Mouse (Mus musculus) embryonic facial prominence, embryonic 14.5 days (tissue): Measurements from ENCODE around the gene Cntrob. TPM values are rescaled to one million over a fixed set of nuclear protein-coding genes. Genes with fewer than 3 reads are reported as not detected.

Experiments used
- ATAC-seq: fragments of 200-750 bp; cut with Nextera tagmentation; 2 replicates; pipeline ENCODE4 v1.8.0; 2017; ENCODE audit warnings: low read depth, moderate number of reproducible peaks, moderate TSS enrichment
- DNase-seq: peaks from one replicate; pipeline ENCODE4 v3.0.0-alpha.2; 2015; ENCODE audit warnings: low spot score
- H3K27ac ChIP-seq: fragments of 300-500 bp; sonication (generic); replicated peaks from 2 replicates; pipeline ENCODE4 v1.5.1; 2014; ENCODE audit warnings: low read depth, mild to moderate bottlenecking, low read length, moderate library complexity
- H3K27me3 ChIP-seq: fragments of 300-500 bp; sonication (generic); replicated peaks from 2 replicates; pipeline ENCODE4 v1.6.1; 2014; ENCODE audit warnings: low read length; ENCODE audit not compliant: control insufficient read depth, insufficient read depth
- H3K36me3 ChIP-seq: fragments of 300-500 bp; sonication (generic); 2 replicates; pipeline ENCODE4 v1.6.1; 2014; ENCODE audit warnings: low read length, mixed read lengths; ENCODE audit not compliant: control insufficient read depth, insufficient read depth
- H3K4me1 ChIP-seq: fragments of 300-500 bp; sonication (generic); 2 replicates; pipeline ENCODE4 v1.6.1; 2014; ENCODE audit warnings: antibody characterized with exemption, low read length; ENCODE audit not compliant: control insufficient read depth, insufficient read depth
- H3K4me2 ChIP-seq: fragments of 300-500 bp; sonication (generic); 2 replicates; pipeline ENCODE4 v1.6.1; 2014; ENCODE audit warnings: low read depth, mild to moderate bottlenecking, low read length, moderate library complexity, mixed read lengths
- H3K4me3 ChIP-seq: fragments of 300-500 bp; sonication (generic); 2 replicates; pipeline ENCODE4 v1.5.1; 2014; ENCODE audit warnings: low read depth, mild to moderate bottlenecking, low read length
- H3K9ac ChIP-seq: fragments of 300-500 bp; sonication (generic); 2 replicates; pipeline ENCODE4 v1.6.1; 2014; ENCODE audit warnings: low read depth, mild to moderate bottlenecking, low read length, moderate library complexity, mixed read lengths
- H3K9me3 ChIP-seq: fragments of 300-500 bp; sonication (generic); 2 replicates; pipeline ENCODE4 v1.6.1; 2016; ENCODE audit warnings: low read length; ENCODE audit not compliant: control insufficient read depth
- WGBS: fragments of 180-500 bp; shearing (Covaris S2); extraction: QIAGEN DNeasy Blood & Tissue Kit; methylation state at CpG from one replicate; pipeline ENCODE4 v1.1.7; 2014; 5-methylcytosine and 5-hydroxymethylcytosine counted together
- polyA plus RNA-seq: library from polyadenylated mRNA; unstranded; fragments of >200 nt; fragmentation: Nextera tagmentation; extraction: Ambion mirVana; gene quantifications from 2 replicates; pipeline ENCODE4 v1.2.1, GENCODE M21; 2014

Cntrob gene
- polyA plus RNA-seq, 1 experiment from 2014 or later: 12.4 TPM

GRCm38 (mm10) chr11:69257072-69257471 lies 66.5 kb downstream of the Cntrob start:
- no peaks in the 10 kb centered on the region for H3K27me3 ChIP-seq
- H3K9ac ChIP-seq: peak overlapping the region; percentile 30; the same call in 1 of the 2 replicates
- peaks cover 12% of the 10 kb centered on the region; the same call in 1 of the 2 replicates for H3K4me1 ChIP-seq
- 83% methylated on average over 2 of the region's 2 CpGs for WGBS
- H3K27ac ChIP-seq: peak overlapping the region; percentile 75
- no peak for ATAC-seq
- no peaks in the 10 kb centered on the region for H3K9me3 ChIP-seq
- no peak overlapping the region for H3K4me3 ChIP-seq
- no peaks in the 10 kb centered on the region for H3K36me3 ChIP-seq
- H3K4me2 ChIP-seq: no peak overlapping the region
- no peak for DNase-seq

DNA sequence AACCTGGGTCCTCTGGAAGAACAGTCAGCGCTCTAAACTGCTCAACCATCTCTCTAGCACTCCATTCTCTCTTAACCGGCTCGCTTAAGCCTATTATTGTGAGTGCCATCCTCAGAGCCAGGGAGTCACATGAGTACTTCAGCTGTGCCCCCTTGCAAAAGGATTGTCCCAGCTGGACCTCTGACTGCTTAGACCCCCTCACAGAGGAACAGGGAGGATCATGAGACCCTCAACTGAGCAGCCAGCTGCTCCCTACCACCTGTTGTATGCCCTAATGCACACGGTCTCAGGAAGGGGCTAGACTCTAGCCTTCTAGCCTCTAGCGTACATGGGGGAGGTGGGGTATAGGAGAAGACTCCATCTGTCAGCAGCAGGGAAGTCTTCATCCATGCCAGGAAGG lies 68.8 kb downstream of the Cntrob start:
- Histone ChIP-seq H3K4me3 (no peak overlapping the region), H3K9ac (no peak overlapping the region), H3K36me3 (no peaks in the 10 kb centered on the region), H3K4me2 (no peak overlapping the region), H3K4me1 (peaks cover 15% of the 10 kb centered on the region; the same call in 1 of the 2 replicates), H3K9me3 (no peaks in the 10 kb centered on the region), H3K27ac (no peak overlapping the region), H3K27me3 (no peaks in the 10 kb centered on the region)
- DNase-seq (peak; percentile 54), ATAC-seq (peak; percentile 42; the same call in 1 of the 2 replicates)
- WGBS: 70% methylated on average over 5 of the region's 5 CpGs

- 32% methylated on average over 9 of the region's 9 CpGs for whole genome bisulfite sequencing
- Histone ChIP-seq H3K27ac (peak overlapping the region; percentile 67), H3K9me3 (no peaks in the 10 kb centered on the region), H3K4me3 (no peak overlapping the region), H3K36me3 (no peaks in the 10 kb centered on the region), H3K4me1 (peaks cover 15% of the 10 kb centered on the region; the same call in 1 of the 2 replicates), H3K9ac (no peak overlapping the region), H3K4me2 (no peak overlapping the region), H3K27me3 (no peaks in the 10 kb centered on the region)
- ATAC-seq (no peak), DNase-seq (peak; percentile 41)
Observed at GRCm38 (mm10) chr11:69253131-69253530, 70.4 kb downstream of the Cntrob start.

GRCm38 (mm10) chr11:69251953-69252352 lies 71.6 kb downstream of the Cntrob start:
- Histone ChIP-seq H3K9me3 (no peaks in the 10 kb centered on the region), H3K36me3 (no peaks in the 10 kb centered on the region), H3K27ac (peak overlapping the region; percentile 63), H3K27me3 (no peaks in the 10 kb centered on the region), H3K9ac (no peak overlapping the region), H3K4me1 (peaks cover 21% of the 10 kb centered on the region; the same call in 1 of the 2 replicates), H3K4me3 (no peak overlapping the region), H3K4me2 (peak overlapping the region; percentile 21; the same call in 1 of the 2 replicates)
- ATAC-seq: peak; percentile 12; the same call in 1 of the 2 replicates
- 47% methylated on average over 7 of the region's 7 CpGs for WGBS
- DNase-seq: peak; percentile 76

DNA sequence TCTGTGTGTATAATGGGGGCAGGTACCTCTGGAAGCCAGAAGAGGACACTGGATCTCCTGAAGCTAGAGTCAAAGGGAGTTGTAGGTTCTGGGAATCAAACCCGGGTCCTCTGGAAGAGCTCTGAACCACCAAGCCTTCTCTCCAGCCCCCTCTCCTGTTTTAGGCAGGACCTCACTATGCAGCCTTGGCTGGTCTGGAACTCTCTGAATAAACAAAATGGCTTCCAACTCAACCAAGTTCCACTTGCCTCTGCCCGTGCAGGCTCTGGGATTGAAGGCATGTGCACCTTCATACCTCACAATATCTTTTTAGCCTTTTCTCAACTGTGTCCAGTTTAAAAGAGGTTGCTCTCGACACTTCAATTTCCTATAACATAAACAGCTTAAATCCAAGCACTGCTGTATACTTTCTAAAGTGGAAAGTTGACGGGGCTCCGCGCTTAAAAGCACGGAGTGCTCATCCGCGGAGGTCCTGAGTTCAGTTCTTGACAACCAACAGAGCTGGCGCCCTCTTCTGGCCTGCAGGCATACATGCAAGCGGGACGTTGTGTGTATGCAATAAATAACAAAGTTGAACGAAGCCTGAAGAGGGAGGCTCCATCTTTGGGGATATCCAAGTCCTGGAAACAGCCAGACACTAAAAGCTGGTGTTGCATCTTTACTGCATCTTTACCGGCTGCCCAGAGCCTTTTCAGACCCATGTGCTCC lies 72.3 kb downstream of the Cntrob start:
- Histone ChIP-seq H3K36me3 (no peaks in the 10 kb centered on the region), H3K9ac (no peak overlapping the region), H3K9me3 (no peaks in the 10 kb centered on the region), H3K4me1 (peaks cover 26% of the 10 kb centered on the region; the same call in 1 of the 2 replicates), H3K27ac (peak overlapping the region; percentile 63; the same call in 1 of the 2 replicates), H3K4me3 (no peak overlapping the region), H3K27me3 (no peaks in the 10 kb centered on the region), H3K4me2 (peak overlapping the region; percentile 21; the same call in 1 of the 2 replicates)
- DNase-seq: peak; percentile 41
- 58% methylated on average over 14 of the region's 14 CpGs for WGBS
- no peak for ATAC-seq

- H3K27ac ChIP-seq: no peak overlapping the region
Observed at GRCm38 (mm10) chr11:69250106-69250505, 73.5 kb downstream of the Cntrob start.

More at GRCm38 (mm10) chr11:69250106-69250505, 73.5 kb downstream of the Cntrob start:
- Histone ChIP-seq H3K4me2 (no peak overlapping the region), H3K9ac (no peak overlapping the region), H3K36me3 (no peaks in the 10 kb centered on the region), H3K27me3 (no peaks in the 10 kb centered on the region), H3K4me3 (no peak overlapping the region), H3K4me1 (peaks cover 31% of the 10 kb centered on the region; the same call in 1 of the 2 replicates), H3K9me3 (no peaks in the 10 kb centered on the region)
- 75% methylated on average over 5 of the region's 5 CpGs for WGBS
- DNase-seq (no peak), ATAC-seq (no peak)

Other genes with a start within 250 kb of the Cntrob start
- gene Vamp2, start 235.3 kb downstream of the Cntrob start, polyA plus RNA-seq: 89.1 and 97.0 TPM in 2 replicates
- 21.5 and 28.2 TPM in 2 replicates for gene Per1, start 228.6 kb downstream of the Cntrob start, polyA plus RNA-seq
- 0.21 and 0.45 TPM in 2 replicates for gene Hes7, start 203.4 kb downstream of the Cntrob start, polyA plus RNA-seq
- 0.14 and 0.63 TPM in 2 replicates for gene 9130213A22Rik, start 201.2 kb downstream of the Cntrob start, polyA plus RNA-seq
- gene Aloxe3, start 197.9 kb downstream of the Cntrob start, polyA plus RNA-seq: 0.39 and 1.9 TPM in 2 replicates
- gene Alox12b, start 166.8 kb downstream of the Cntrob start, polyA plus RNA-seq: 0.62 and 4.8 TPM in 2 replicates
- 0.22 TPM in 1 of 2 replicates, not detected in the other for gene Alox8, start 125.9 kb downstream of the Cntrob start, polyA plus RNA-seq
- gene Gucy2e, start 86.7 kb downstream of the Cntrob start, polyA plus RNA-seq: 0.15 and 0.33 TPM in 2 replicates
- 147 and 164 TPM in 2 replicates for gene Trappc1, start 205 bp upstream of the Cntrob start, polyA plus RNA-seq
- 1.7 and 2.0 TPM in 2 replicates for gene Kcnab3, start 2.5 kb upstream of the Cntrob start, polyA plus RNA-seq
- gene Rnf227, start 16.7 kb upstream of the Cntrob start, polyA plus RNA-seq: 15.6 and 17.1 TPM in 2 replicates
- gene Chd3, start 45.6 kb upstream of the Cntrob start, polyA plus RNA-seq: 68.9 and 73.3 TPM in 2 replicates
- 160 and 177 TPM in 2 replicates for gene Naa38, start 71.7 kb upstream of the Cntrob start, polyA plus RNA-seq
- 23.8 and 24.2 TPM in 2 replicates for gene Cyb5d1, start 71.9 kb upstream of the Cntrob start, polyA plus RNA-seq
- 19.2 and 21.0 TPM in 2 replicates for gene Tmem88, start 74.5 kb upstream of the Cntrob start, polyA plus RNA-seq
- gene Kdm6b, start 89.9 kb upstream of the Cntrob start, polyA plus RNA-seq: 24.2 and 24.3 TPM in 2 replicates
- 6.2 and 6.5 TPM in 2 replicates for gene Dnah2, start 225.3 kb upstream of the Cntrob start, polyA plus RNA-seq
- gene Efnb3, start 236.4 kb upstream of the Cntrob start, polyA plus RNA-seq: 7.3 and 8.6 TPM in 2 replicates